Mouse (Mus musculus) lung, postnatal 0 days (tissue): ENCODE measurements around the gene Opn3. TPM values are rescaled to one million over a fixed set of nuclear protein-coding genes. Genes with fewer than 3 reads are reported as not detected.

Source experiments
- ATAC-seq: fragments of 200-750 bp; cut with Nextera tagmentation; 2 replicates; pipeline ENCODE4 v1.8.0; 2017; ENCODE audit warnings: moderate library complexity
- DNase-seq: peaks from one replicate; pipeline ENCODE4 v3.0.0-alpha.2; 2016; ENCODE audit warnings: low spot score
- H3K27ac ChIP-seq: fragments of 300-500 bp; sonication (generic); 2 replicates; pipeline ENCODE4 v1.5.1; 2014; ENCODE audit warnings: antibody characterized with exemption, mild to moderate bottlenecking, low read length, mixed read lengths
- H3K27me3 ChIP-seq: fragments of 300-500 bp; sonication (generic); replicated peaks from 2 replicates; pipeline ENCODE4 v1.6.1; 2014; ENCODE audit warnings: low read length, mixed read lengths; ENCODE audit not compliant: insufficient read depth
- H3K36me3 ChIP-seq: fragments of 300-500 bp; sonication (generic); 2 replicates; pipeline ENCODE4 v1.6.1; 2014; ENCODE audit warnings: low read length, mixed read lengths; ENCODE audit not compliant: insufficient read depth
- H3K4me1 ChIP-seq: fragments of 300-500 bp; sonication (generic); 2 replicates; pipeline ENCODE4 v1.6.1; 2014; ENCODE audit warnings: antibody characterized with exemption, low read depth, low read length, mixed read lengths; ENCODE audit not compliant: insufficient read depth
- H3K4me2 ChIP-seq: fragments of 300-500 bp; sonication (generic); replicated peaks from 2 replicates; pipeline ENCODE4 v1.6.1; 2014; ENCODE audit warnings: low read depth, mild to moderate bottlenecking, low read length, moderate library complexity, mixed read lengths
- H3K4me3 ChIP-seq: fragments of 300-500 bp; sonication (generic); 2 replicates; pipeline ENCODE4 v1.5.1; 2014; ENCODE audit warnings: low read depth, low read length
- H3K9ac ChIP-seq: fragments of 300-500 bp; sonication (generic); replicated peaks from 2 replicates; pipeline ENCODE4 v1.6.1; 2014; ENCODE audit warnings: low read depth, mild to moderate bottlenecking
- H3K9me3 ChIP-seq: fragments of 300-500 bp; sonication (generic); 2 replicates; pipeline ENCODE4 v1.6.1; 2016; ENCODE audit warnings: low read length, mixed read lengths
- CTCF ChIP-seq: IDR thresholded peaks from 2 replicates; pipeline ENCODE4 v1.5.1; 2016; ENCODE audit warnings: antibody characterized with exemption, mild to moderate bottlenecking
- EP300 ChIP-seq: IDR thresholded peaks from 2 replicates; pipeline ENCODE4 v1.6.1; 2016; ENCODE audit warnings: antibody characterized with exemption, mild to moderate bottlenecking, control low read depth
- WGBS: fragments of 180-500 bp; shearing (Covaris S2); extraction: QIAGEN DNeasy Blood & Tissue Kit; methylation state at CpG from one replicate; pipeline ENCODE4 v1.1.7; 2014; 5-methylcytosine and 5-hydroxymethylcytosine counted together
- polyA plus RNA-seq: library from polyadenylated mRNA; unstranded; fragments of >200 nt; fragmentation: Nextera tagmentation; extraction: Ambion mirVana; gene quantifications from 2 replicates; pipeline ENCODE4 v1.2.1, GENCODE M21; 2015

The Opn3 gene
- polyA plus RNA-seq, 1 experiment from 2014 or later, result 3.5 TPM

GRCm38 (mm10) chr1:175701145-175701544 lies 8.6 kb upstream of the Opn3 start:
- H3K9ac ChIP-seq, result no peak overlapping the region
- no peak for DNase-seq
- 49% methylated on average over 4 of the region's 4 CpGs for WGBS
- TF ChIP-seq EP300 (no peak), CTCF (no peak)
- H3K4me3 ChIP-seq, result no peak overlapping the region
- no peaks in the 10 kb centered on the region for H3K4me1 ChIP-seq
- H3K36me3 ChIP-seq, result no peaks in the 10 kb centered on the region
- H3K27me3 ChIP-seq, result no peaks in the 10 kb centered on the region
- H3K9me3 ChIP-seq, result no peaks in the 10 kb centered on the region
- ATAC-seq, result no peak
- no peak overlapping the region for H3K4me2 ChIP-seq
- no peak overlapping the region for H3K27ac ChIP-seq

DNA sequence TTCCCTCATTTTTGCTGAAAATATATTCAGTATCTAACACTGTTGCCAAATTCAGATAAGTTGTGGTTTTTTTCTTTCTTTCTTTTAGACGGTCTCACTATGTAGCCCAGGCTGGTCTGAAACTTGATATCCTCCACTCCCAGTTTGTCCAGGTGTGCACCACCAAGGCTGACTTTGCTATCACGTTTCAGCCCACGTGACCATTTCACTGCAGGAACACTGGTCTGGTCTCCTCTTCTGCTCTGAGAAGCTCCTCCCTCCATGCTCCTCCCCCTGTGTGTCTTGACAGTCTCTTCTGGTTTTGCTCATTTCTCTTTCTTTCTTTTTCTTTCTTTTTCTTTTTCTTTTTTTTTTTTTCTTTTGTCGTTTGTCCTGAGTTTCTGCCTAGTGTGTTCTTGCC lies 7.2 kb upstream of the Opn3 start:
- H3K4me1 ChIP-seq, result no peaks in the 10 kb centered on the region
- no peaks in the 10 kb centered on the region for H3K36me3 ChIP-seq
- ATAC-seq (no peak), DNase-seq (no peak)
- H3K27me3 ChIP-seq, result no peaks in the 10 kb centered on the region
- no peak overlapping the region for H3K9ac ChIP-seq
- H3K9me3 ChIP-seq, result no peaks in the 10 kb centered on the region
- WGBS, result 23% methylated on average over 4 of the region's 4 CpGs
- H3K4me3 ChIP-seq, result no peak overlapping the region
- no peak overlapping the region for H3K27ac ChIP-seq
- H3K4me2 ChIP-seq, result no peak overlapping the region
- TF ChIP-seq CTCF (no peak), EP300 (no peak)

DNA sequence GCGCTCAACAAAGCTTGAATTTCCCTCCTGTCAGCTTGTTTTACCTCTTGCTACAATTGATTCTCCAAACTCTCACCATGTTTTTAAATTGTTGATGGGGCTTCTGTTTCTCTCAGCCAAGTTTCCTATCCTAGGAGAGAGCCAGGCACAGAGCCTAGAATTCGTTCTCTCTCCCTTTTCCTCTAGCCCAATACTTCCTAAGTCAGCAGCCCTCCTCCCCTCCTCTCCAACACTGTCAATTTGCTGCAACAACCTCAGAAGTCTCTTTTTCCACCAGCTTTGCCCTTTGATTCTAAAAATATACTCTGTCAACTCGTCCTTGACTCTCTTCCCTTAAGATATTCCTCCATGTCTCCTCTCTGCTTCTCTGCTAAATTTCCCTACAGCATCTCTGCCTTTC lies 6.8 kb upstream of the Opn3 start:
- no peak for DNase-seq
- 44% methylated on average over 3 of the region's 3 CpGs for WGBS
- ATAC-seq, result no peak
- no peak overlapping the region for H3K4me3 ChIP-seq
- TF ChIP-seq EP300 (no peak), CTCF (no peak)
- no peaks in the 10 kb centered on the region for H3K36me3 ChIP-seq
- no peak overlapping the region for H3K9ac ChIP-seq
- no peak overlapping the region for H3K4me2 ChIP-seq
- H3K9me3 ChIP-seq, result no peaks in the 10 kb centered on the region
- H3K27ac ChIP-seq, result no peak overlapping the region
- no peaks in the 10 kb centered on the region for H3K4me1 ChIP-seq
- no peaks in the 10 kb centered on the region for H3K27me3 ChIP-seq

- Histone ChIP-seq H3K4me2 (no peak within 1 kb of the TSS), H3K27ac (no peak within 1 kb of the TSS), H3K9me3 (no peaks in the 10 kb centered on the region), H3K4me3 (no peak within 1 kb of the TSS), H3K9ac (no peak within 1 kb of the TSS), H3K36me3 (no peaks in the 10 kb centered on the region), H3K27me3 (no peaks in the 10 kb centered on the region), H3K4me1 (no peaks in the 10 kb centered on the region)
- TF ChIP-seq EP300 (no peak), CTCF (no peak)
- no peak for DNase-seq
- WGBS, result 63% methylated on average over 1 of the region's 1 CpGs
- no peak for ATAC-seq
Measured at GRCm38 (mm10) chr1:175698293-175698692, 5.7 kb upstream of the Opn3 start, which contains the start of gene Wdr64. Gene Wdr64 (plus strand): TSS chr1:175698593.

GRCm38 (mm10) chr1:175693429-175693960 lies 919 bp upstream of the Opn3 start:
- H3K4me2 ChIP-seq, result peak overlapping the region; percentile 95
- H3K27me3 ChIP-seq, result no peaks in the 10 kb centered on the region
- H3K9me3 ChIP-seq, result no peaks in the 10 kb centered on the region
- ATAC-seq (no peak), DNase-seq (peak; percentile 32)
- H3K4me3 ChIP-seq, result peak overlapping the region; percentile 69
- H3K9ac ChIP-seq, result no peak overlapping the region
- H3K4me1 ChIP-seq, result peaks cover 6% of the 10 kb centered on the region; the same call in 1 of the 2 replicates
- no peak for TF ChIP-seq EP300
- TF ChIP-seq CTCF, result no peak
- H3K27ac ChIP-seq, result no peak overlapping the region; the same call in 1 of the 2 replicates
- no peaks in the 10 kb centered on the region for H3K36me3 ChIP-seq
- WGBS, result 24% methylated on average over 12 of the region's 12 CpGs

- Histone ChIP-seq H3K4me1 (peaks cover 6% of the 10 kb centered on the region; the same call in 1 of the 2 replicates), H3K27ac (no peak overlapping the region; the same call in 1 of the 2 replicates), H3K4me2 (peak overlapping the region; percentile 95), H3K4me3 (peak overlapping the region; percentile 69), H3K9ac (no peak overlapping the region), H3K36me3 (no peaks in the 10 kb centered on the region), H3K9me3 (no peaks in the 10 kb centered on the region), H3K27me3 (no peaks in the 10 kb centered on the region)
- WGBS, result 0% methylated on average over 13 of the region's 17 CpGs
- ATAC-seq, result peak; percentile 23; the same call in 1 of the 2 replicates
- TF ChIP-seq CTCF (no peak), EP300 (no peak)
- no peak for DNase-seq
Measured at GRCm38 (mm10) chr1:175692997-175693361, 403 bp upstream of the Opn3 start.
